Mouse (Mus musculus) brain, embryonic 14.5 days (tissue): ENCODE data around the gene Zbtb22.

ENCODE experiments used
- CTCF ChIP-seq: fragments of 200-500 bp; IDR thresholded peaks from 2 replicates; pipeline ENCODE4 v1.5.1; 2012; ENCODE audit warnings: inconsistent platforms, mild to moderate bottlenecking, moderate library complexity, borderline replicate concordance; ENCODE audit not compliant: insufficient read depth, insufficient read length; ENCODE audit errors: extremely low read depth
- POLR2A ChIP-seq: fragments of 200-500 bp; IDR thresholded peaks from 2 replicates; pipeline ENCODE4 v1.6.1; 2012; ENCODE audit warnings: mild to moderate bottlenecking, inconsistent platforms, borderline replicate concordance; ENCODE audit not compliant: poor library complexity, insufficient read depth, insufficient read length, severe bottlenecking; ENCODE audit errors: extremely low read depth

DNA sequence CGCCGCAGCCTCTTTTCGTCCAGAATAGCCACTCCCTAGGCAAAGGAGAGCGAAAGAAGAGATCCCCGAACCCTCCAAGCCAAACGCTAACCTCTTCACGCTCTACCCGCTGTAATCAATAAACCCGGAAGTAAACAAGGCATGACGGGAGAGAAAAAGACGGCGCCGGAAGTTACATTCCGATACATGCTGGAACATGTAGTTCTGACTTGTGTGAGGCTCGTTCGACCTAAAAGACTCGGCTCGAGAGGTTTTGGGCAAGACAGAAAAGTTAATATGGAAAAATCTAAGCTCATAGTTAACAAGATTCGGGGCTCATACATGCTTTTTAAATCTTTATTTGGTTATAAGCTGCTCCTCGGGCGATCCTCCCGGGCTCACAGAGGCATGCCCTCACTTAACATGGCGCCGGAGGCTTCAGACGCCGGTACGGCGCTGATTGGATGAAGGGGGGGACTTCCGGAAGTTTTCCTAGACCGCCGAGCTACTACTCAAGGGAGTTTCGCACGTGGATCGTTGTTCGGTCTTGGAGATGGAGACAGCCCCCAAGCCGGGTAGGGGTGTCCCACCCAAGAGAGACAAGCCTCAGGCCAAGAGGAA lies 24.6 kb downstream of the Zbtb22 start, which contains the start of the genes Pfdn6 and Wdr46:
- TF ChIP-seq CTCF (no peak), POLR2A (no peak)
